Mouse (Mus musculus) left cerebral cortex, postnatal 10 days (tissue): ENCODE measurements around the gene Mrgpre. TPM values are rescaled to one million over a fixed set of nuclear protein-coding genes. Genes with fewer than 3 reads are reported as not detected.

Source experiments
- DNase-seq, 2 experiments: peaks; one replicate each; pipeline ENCODE4 v3.0.0; 2021 to 2022; ENCODE audit warnings: low spot score in 2 of 2, mixed read lengths in 1 of 2; ENCODE audit errors: extremely low spot score in 1 of 2
- intact Hi-C: fragments of 180-260 bp; cut with DNase I; formaldehyde crosslinking; loops from one replicate; pipeline ENCODE4 v1.15.1; 2025
- total RNA-seq, 2 experiments: library from RNA; stranded (reverse); gene quantifications; 2 replicates each; pipeline ENCODE4 v1.2.3; 2021

Gene Mrgpre
- total RNA-seq, 2 experiments from 2014 or later, result 11.8 to 12.3 TPM

DNA sequence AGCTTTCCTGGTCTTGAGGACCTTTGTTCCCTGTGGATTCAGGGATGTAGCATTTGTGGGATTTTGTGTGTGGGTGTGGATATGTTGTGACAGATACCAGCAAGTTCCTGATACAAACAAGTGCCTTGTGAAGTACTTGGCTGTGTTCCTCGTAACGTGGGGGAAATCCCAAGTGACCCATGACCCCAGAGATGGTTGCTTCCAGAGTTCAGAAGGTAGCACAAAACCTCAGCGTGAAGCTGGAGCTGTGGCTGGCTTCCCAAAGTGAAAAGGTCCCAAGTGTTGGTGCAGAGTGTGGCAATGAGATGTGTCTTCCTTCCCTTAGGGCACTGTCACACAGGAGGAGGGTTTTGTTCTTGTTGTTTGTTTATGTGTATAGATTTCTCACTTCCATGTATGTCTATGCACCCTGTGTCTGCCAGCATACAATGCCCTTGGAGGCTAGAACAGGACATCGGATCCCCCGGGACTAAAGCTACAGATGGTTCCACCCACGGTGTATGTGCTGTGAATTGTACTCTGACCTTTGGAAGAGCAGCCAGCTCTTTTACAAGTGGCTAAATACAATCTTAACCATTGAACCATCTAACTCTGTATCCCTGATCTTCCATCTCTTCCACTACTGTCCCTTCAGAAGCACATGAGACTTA lies 8.2 kb upstream of the Mrgpre start:
- no peak for DNase-seq
- intact Hi-C loops, result no loop called here

DNA sequence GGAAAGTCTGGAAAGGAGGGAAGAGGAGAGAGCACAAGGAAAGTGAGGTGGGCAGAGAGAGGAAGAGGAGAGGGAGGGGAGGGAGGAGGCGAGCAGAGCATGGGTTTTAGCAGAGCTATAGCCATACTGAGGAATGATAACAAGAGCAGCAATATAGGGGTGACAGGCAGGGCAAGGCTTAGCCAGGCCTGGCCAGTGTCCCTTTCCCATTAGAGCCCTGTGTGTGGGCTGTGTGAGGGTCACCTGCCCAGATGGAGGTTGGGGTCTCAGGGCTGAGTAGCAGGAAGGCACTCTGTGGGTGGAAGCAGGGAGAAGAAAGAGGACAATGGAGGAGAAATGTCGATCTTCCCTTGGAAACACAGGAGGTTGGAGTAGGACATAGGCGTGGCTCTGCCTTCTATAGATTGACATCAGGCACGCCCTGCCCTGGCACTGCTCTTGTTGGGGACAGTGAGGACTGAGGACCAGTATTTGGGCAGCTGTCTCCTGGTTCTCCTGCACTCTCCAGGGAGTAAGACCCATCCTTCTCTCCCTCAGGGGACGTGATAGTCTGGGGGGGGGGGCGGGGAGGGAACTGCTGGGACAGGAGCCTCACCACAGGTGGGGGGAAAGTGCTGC lies 813 bp downstream of the Mrgpre start:
- DNase-seq, result no peak
- intact Hi-C loops, result no loop called here

- intact Hi-C loops, result no loop called here
- no peak for DNase-seq
Measured at GRCm38 (mm10) chr7:143777375-143777774, 6.9 kb downstream of the Mrgpre start.

DNA sequence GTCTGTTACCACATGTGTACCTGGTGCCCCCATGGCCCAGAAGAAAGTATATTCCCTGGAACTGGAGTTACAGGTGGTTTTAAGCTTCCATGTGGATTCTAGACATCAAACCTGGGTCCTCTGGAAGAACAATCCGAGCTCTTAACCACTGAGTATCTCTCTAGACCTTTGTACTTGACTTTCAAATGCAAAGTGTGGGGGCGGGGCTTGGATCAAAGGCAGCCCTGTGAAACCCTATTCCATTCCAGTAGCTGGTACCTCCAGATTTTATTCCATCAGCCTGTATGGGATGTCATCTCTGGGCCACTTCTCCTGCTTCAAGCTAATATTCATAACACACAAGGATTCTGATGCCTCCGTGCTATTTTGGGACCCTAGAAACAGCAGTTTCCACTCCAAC lies 8.2 kb downstream of the Mrgpre start:
- DNase-seq, result no peak
- intact Hi-C loops, result no loop called here

GRCm38 (mm10) chr7:143769461-143769860 lies 14.8 kb downstream of the Mrgpre start:
- intact Hi-C loops, result loop anchor here (10.0 kb wide), 1 partner anchor 615 kb away; no protein-coding TSS in a partner anchor
- DNase-seq, result no peak

DNA sequence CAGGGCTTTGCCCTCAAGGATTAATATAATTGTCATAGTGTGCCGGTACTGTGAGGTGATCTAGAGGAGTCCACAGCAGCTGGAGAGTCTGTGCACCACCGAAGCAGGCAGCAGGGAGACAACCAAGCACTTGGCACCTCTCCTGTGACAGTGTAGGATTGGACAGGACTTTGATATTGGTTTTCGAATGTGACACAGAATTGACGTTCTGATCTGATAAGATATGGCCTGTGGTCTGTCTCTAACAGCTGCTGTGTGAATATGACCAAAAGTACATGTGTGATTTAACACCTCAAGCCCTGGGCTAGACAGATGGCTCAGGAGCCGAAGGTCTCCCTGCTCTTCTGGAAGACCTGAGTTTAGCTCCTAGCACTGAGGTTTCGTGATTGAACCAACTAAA lies 16.0 kb downstream of the Mrgpre start:
- intact Hi-C loops, result loop anchor here (10.0 kb wide), 1 partner anchor 613 kb away; no protein-coding TSS in a partner anchor
- no peak for DNase-seq

DNA sequence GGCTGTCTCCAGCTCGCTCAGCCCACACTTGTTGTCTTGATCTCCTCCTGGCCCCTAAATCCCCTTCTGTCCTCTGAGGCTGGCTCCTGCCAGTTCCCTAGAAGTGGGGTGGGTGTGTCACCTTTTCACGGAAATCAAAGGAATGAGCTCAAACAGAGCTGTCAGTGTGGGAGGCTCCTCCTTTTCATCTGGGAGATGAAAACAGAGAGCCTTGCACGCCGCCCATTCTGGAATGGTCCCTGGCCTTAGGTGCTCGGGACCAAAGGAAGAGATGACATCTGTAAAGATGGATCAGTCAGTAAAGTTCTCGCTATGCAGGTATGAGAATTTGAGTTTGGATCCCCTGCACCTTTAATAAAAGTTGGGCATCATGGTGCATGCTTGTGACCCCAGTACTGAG lies 17.4 kb downstream of the Mrgpre start, which contains the start of gene Mrgprg:
TSS of gene Mrgprg (minus strand) at position 101 of the 400 bp plus-strand sequence.
- intact Hi-C loops, result loop anchor here (10.0 kb wide), 1 partner anchor 612 kb away; no protein-coding TSS in a partner anchor
- DNase-seq, result no peak

GRCm38 (mm10) chr7:143764876-143765530 lies 19.3 kb downstream of the Mrgpre start:
- DNase-seq, result no peak
- intact Hi-C loops, result loop anchor here (10.0 kb wide), 1 partner anchor 610 kb away; no protein-coding TSS in a partner anchor

DNA sequence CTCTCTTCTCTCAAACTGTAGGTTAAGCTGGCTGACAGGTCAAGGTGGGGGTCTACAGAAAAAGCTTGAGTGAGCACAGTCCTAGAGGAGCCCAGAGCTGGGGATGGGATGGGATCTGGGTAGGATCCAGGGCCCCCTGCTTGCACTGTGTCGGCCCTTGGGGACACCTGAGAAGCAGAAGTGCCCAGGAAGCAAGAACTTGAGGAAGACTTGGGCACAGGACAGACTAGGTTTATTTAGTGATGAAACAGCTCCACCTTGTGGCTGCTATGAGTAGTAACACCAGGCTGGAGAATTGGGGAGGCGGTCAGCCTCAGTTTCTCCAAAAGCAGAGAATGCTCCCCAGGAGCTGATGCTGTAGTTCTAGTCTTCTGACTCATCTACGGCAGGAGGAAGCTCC lies 20.5 kb downstream of the Mrgpre start:
- intact Hi-C loops, result loop anchor here (10.0 kb wide), 1 partner anchor 609 kb away; no protein-coding TSS in a partner anchor
- DNase-seq, result no peak

DNA sequence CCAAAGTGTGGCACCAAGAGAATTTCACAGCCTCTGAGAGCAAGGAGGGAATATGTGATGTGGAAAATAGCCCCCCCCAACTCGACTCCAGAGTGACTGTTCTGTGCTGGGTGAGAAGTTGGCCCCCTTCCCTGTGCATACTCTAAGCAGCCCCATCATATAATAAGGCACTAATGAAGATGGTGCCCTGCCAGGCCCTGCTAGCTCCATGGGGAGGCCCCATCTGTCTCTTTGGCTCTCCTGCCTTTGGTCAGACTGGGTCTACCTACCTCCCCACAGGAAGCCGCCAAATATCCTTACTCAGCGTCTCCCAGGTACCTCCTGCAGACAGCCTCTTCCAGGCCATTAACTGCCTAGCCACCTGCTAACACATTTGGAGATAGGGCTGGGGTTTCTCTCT lies 25.3 kb downstream of the Mrgpre start:
- intact Hi-C loops, result no loop called here
- DNase-seq, result no peak

DNA sequence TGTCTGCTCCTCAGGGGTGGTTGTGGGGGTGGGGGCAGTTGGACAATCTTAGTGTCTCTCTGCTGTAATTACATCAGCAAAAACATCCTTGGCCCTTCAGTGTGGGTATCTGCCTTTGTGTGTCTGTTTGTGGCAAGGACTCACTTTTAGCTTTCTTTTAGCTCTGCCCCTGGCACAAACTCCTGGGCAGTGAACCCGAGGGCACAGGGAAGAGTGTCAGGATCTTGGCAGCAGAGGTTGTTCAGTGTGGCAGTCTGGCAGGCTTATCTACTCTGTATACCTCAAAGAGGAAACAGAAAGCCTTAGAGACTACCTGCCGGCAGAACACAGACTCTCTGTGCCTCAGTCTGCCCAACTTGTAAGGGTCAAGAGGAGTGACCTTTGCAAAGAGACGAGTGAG lies 26.6 kb downstream of the Mrgpre start:
- intact Hi-C loops, result no loop called here
- DNase-seq, result no peak

DNA sequence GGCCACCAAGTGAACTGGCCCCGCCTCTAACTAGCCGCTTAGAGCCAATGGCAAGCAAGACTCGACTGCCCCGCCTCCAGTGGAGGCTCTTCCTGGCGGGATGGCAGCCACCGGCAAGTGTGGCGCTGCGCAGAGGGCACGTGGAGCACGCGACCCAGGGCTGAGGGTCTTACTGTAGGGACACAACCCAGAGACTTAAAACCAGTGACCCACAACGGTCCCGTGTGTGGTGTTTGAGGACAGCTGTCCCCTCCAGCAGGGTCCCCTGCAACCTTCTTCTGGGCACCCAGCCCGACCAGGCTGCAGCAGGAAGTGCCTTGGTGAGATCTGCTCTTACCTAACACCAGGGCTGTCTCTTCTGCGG lies 27.3 kb downstream of the Mrgpre start:
- intact Hi-C loops, result no loop called here

DNA sequence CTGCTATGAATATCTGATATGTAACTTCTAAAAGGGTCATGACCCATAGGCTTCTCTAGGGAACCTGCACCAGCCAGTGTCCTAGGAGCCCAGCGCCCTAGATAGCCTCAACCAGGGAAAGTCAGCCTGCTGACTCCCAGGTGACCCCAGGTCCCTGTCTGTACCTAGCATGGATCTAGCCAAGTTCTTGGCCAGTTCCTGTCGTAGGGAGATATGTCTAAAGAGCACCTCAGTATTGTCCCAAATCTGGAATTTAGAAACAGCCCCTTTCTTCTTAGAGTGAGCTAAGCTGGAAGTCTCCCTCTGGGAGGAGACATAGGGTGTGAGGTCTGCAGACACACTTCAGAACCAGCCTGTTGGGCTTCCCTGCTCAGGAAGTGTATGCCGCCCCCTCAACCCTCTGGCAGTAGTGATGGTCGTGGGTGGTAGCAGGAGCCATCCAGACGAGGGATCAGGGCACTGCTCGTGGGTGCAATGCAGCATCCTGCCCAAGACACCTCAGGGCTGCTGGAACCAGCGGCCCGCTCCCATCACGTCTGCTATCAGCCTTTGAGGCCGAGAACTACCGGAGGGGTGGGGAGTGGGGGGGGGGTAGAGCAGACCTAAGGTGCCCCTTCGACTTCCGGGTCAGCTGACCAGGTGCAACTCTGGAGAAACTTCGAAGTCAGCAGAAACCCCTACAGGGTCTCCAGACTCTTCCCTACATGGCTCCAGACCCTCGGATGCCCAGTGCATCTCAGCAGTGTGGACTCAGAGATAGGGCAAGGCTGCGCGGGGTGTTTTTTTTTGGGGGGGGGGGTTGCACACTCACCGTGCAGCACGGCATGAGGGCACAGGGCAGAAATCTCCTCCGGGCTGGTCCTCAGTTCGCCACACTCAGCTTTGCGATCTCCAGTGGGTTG lies 27.9 kb downstream of the Mrgpre start, which contains the start of gene Osbpl5:
TSS of gene Osbpl5 (minus strand) at position 861 of the 902 bp plus-strand sequence.
- DNase-seq, result no peak
- intact Hi-C loops, result no loop called here

More for the DNA sequence above, 27.3 kb downstream of the Mrgpre start:
- peak in 1 of 2 experiments; percentile 86 for DNase-seq

- no peak for DNase-seq
Measured at GRCm38 (mm10) chr7:143755357-143756124, 28.8 kb downstream of the Mrgpre start.

GRCm38 (mm10) chr7:143753990-143754715 lies 30.1 kb downstream of the Mrgpre start:
- intact Hi-C loops, result no loop called here
- peak in 1 of 2 experiments; percentile 60 for DNase-seq

More at GRCm38 (mm10) chr7:143755357-143756124, 28.8 kb downstream of the Mrgpre start:
- intact Hi-C loops, result no loop called here

DNA sequence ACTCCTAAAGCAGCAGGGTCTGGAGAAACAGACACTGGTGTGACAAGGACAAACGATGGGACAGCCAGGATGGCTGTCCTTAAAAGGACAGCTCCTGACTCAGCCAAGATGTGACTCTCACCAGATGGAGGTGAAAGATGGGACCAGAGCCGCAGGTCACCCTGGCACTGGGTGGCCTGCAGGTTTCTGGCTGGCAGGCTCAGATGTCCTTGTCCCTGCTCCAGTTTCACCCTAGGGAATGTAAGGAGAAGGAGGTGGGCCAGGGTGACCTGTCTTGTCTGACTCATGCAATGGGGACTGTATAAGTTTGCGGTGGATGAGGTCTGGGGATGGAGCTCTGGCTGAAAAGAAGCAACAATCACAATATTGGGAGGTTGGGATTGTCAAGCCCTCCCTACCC lies 31.7 kb downstream of the Mrgpre start:
- intact Hi-C loops, result no loop called here
- DNase-seq, result no peak

- intact Hi-C loops, result no loop called here
- no peak for DNase-seq
Measured at GRCm38 (mm10) chr7:143752056-143752455, 32.2 kb downstream of the Mrgpre start.
